Mouse (Mus musculus) thymus, postnatal 14 days (tissue): ENCODE data around the gene Nrbf2.

ENCODE experiments used
- DNase-seq: peaks from one replicate; pipeline ENCODE4 v3.0.0; 2021

The Nrbf2 gene

DNA sequence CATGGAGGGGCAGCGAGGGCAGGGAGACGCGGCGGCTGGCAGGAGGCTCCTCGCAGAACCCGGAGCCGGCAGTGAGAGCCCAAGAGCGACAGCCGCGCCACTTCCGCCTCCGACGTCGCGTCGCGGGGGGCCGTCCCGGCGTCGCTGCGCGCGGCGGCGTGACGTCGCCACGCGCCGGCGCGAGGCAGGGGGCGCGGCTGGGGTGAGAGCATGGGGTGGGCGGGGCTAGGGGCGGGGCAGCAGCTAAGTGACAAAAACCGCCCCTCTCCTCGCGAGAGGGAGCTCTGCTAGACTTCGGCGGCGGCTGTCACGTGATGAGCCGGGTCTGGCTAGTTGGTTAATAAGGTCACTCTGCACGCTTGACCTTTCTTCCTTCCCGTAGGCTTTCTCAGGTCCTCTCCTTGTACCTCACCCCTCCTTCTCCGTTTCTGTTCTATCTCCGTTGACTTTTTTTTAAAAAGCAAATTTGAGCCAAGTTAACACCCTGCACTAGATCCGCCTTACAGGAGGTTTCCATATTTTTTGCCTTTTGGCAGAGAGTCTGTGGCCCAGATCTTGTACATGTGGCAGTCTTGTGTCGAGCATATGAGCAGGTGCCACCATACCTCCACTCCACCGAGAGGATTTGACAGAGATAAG, at the start of gene Nrbf2:
Gene Nrbf2, minus strand, starts transcription at position 130 of the 639 bp plus-strand sequence.
- DNase-seq = peak; percentile 88

DNA sequence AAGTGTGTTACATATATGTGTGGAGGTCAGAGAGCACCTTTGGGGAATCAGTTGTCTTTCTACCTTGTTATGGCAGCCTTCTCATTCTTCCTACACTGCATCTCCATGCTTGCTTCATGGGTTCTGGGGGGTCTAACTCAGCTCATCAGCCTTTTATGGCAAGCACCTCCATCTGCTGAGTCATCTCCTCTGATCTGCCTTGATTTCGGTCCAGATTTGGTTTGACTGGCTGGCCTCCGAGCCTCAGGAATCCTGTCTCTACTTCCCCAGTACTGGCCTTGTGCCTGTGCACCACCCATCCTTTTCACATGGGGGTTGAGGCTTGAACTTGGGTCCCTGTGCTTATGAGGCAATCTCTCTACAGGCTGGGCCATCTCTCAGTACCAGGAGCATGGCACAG, 45.5 kb upstream of the Nrbf2 start:
- DNase-seq = no peak

DNA sequence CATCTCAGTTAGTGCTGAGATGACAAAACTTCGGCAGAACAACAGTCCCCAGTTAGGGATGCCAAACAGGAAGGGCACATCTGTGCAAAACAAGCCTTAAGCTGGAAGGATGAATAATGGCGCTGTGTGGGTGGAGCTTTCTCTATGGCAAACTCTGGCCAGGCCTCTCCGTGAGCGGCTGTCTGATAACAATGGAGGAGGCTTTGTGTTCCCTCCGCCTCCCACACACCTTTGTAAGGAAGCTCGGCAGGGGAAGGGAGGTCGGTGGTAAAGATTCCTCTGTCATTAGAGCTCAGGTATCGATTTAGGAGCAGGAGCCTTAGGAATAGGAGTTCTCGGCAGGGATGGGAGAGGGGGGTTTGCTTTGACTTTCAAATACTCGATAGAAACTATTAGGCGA, 44.6 kb upstream of the Nrbf2 start:
- no peak for DNase-seq

DNA sequence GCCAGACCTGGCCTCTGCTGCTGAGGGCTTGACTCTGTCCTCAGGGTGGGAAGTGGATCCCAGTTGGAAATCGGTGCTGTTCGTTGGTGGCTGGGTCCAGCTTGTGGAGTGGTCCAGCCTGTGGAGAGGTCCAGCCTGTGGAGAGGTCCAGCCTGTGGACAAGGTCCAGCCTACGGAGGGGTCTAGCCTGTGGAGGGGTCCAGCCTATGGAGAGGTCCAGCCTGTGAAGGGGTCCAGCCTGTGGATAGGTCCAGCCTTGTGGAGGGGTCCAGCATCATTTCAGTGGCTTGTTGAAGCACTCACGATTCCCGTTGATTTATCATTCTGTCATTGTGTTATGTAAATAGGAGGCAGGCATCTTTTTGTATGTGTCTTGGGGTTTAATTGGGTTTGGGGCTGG, 43.1 kb upstream of the Nrbf2 start:
- DNase-seq = no peak

- no peak for DNase-seq
These were observed 38.9 kb upstream of the Nrbf2 start for GRCm38 (mm10) chr10:67324036-67324435.

DNA sequence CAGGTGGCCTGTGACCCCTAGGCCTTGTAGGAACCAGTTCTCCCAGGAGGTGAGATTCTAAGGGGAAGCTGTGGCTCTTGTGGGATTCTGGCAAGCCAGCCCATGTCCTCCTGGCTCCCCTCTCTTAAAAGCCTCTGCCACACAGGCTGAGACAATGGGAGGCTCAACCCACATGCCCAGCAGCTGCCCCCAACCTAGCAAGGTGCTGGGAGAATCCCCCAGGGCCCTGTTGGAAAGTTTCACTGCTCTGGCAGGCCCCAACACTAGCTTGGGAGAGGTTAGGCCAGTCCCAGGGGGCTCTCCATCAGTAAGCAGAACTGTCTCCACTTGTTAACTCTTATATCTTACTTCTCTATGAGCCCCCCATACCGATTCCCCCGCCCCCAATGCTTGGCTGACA, 36.3 kb upstream of the Nrbf2 start:
- DNase-seq = no peak

GRCm38 (mm10) chr10:67320207-67320859, 35.2 kb upstream of the Nrbf2 start:
- no peak for DNase-seq

DNA sequence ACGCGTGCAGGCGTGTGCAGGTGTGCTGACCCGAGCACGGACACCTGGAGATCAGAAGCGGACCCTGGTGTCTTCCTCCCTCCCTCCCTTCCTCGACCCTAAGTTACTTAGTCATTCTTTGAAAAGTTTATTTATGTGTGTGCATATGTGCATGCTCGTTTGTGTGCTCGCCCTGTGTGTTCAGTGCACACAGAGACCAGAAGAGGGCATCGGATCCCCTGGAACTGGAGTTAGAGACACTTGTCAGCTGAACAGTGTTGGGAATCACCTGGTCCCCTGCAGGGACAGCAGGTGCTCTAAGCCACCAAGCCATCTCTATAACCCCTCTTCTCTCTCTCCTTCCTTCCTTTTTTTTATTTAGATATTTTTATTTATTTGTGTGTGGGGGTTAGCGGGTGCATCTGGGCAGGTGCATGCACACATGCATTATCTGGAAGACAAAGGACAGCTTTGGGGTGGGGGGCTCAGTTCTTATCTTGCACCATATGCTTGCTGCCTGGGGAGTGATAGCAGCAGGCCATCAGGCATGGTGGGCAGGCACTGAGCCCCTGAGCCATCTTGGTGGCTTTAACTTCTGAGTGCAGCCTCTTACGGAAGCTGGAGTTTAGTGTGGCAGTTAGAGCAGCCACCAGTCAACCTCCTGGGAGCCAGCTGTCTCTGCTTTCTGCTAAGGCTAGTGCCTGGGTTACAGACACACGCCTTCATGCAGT, 34.1 kb upstream of the Nrbf2 start:
- DNase-seq = no peak

DNA sequence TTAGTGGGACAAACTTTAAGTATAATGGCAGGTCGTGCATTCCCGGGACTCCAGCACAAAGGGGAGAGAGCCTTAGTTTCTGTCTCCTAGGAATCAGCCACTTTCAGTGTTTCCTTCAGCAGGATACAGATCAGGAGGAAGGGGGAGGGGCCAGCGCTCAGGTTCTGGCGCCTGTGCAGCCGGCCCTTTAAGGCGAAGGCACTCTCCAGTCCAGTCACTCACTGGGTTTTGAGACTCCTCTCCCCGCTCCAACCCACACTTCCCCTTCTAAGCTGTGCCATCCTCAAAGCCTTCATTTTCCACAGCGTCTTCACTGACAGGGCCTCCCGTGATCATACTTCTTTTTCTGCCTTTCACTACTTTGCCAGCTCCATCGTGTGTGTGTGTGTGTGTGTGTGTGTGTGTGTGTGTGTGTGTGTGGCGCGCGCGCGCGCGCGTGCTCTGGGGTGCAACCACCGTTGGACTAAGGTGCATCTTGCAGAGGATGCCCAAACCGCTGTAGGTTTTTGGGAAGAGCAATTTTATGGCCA, 32.9 kb upstream of the Nrbf2 start:
- no peak for DNase-seq

DNA sequence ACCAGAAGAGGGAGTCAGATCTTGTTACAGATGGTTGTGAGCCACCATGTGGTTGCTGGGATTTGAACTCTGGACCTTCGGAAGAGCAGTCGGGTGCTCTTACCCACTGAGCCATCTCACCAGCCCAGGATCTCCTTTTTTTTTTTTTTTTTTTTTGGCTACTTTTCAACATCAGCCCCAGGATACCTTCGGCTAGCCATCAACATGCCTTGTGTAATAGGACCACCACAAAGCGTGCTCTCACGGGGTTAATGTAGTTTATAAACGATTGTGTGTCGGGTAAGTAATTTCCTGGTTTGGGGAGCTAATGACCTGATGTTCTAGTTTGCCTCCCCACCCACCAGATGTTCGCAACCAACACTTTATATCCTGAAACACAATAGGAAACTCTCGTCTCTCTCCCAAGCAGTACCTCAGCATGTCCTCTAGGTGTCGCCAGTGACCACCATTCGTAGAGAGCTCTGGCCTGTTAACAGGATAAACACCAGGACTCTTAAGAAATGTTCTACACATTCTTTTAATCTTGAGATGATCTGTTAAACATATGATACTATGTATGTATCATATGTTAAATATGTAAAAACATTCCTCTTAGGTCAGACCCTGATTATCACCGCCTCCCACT, 29.8 kb upstream of the Nrbf2 start:
- peak; percentile 63 for DNase-seq

DNA sequence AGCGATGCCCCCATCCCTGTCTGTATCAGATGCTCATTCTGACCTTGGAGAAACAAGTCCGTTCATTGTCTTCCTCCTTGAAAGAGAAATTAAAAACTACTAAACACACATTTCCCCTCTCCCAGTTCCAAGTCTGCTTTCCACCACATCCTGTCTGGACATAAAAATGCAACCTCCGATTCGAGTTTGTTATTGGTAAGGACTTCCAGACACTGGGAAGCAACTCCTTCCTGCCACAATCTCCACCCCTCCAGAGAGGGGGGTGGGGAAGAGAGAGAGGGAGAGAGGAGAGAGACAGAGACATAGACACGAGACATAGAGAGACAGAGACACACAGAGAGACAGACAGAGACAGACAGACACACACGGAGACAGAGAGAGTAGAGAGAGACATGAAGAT, 27.4 kb upstream of the Nrbf2 start:
- DNase-seq = no peak

- peak; percentile 59 for DNase-seq
These were observed 26.3 kb upstream of the Nrbf2 start for GRCm38 (mm10) chr10:67311277-67311959.

GRCm38 (mm10) chr10:67309483-67310138, 24.5 kb upstream of the Nrbf2 start:
- no peak for DNase-seq

DNA sequence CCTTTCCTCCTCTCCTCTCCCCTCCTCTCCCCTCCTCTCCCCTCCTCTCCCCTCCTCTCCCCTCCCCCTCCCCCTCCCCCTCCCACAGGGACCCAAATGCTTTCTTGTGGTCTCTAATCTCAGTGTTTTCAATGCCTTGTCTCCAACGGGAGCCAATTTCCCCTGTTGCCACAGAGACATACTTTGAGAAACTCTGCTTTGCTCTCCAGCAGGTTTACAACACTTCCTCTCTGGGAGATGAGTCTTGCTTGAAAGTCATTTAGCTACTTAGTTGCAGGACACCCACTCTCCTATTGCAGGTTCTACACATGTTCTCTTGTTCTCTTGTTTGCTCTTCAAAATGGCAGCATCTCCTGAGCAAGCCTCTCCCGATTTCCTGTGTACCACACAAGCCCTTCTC, 17.2 kb upstream of the Nrbf2 start:
- DNase-seq = no peak

DNA sequence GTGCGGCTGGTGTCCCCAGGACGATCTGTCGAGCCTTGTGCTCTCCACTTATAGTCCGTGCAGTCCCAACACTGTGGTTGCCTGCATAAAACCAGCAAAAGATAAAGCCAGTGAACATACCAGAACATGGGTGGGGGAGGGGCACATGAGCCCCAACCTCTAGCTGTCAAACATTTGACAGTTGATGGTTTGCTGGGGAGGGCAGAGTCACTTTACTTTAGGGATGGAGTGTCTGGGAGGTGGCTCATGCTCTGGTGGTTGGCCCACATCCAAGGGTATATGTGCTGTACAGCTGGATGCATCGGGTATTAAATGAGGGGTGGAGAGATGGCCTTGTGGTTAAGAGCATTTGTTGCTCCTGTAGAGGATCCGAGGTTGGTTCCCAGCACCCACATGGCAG, 15.9 kb upstream of the Nrbf2 start:
- DNase-seq = no peak

DNA sequence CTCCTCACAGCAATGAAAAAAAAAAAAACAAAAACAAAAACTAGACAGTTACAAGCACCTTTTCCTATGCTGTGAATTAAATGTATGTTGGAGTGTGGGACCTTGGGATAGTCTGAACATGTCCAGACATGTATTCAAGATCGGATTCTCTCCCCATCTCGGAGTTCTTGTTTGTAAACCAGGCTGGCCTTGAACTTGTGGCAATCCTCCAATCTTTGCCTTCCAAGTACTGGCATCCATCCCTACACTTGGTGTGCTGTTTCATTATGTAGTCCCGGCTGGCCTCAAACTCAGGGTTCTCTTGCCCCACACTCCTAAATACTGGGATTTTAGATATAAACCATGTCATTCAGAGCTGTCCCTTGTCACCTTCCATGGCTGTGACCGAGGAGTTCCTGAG, 14.2 kb upstream of the Nrbf2 start:
- no peak for DNase-seq

- DNase-seq = no peak
These were observed 13.8 kb upstream of the Nrbf2 start for GRCm38 (mm10) chr10:67298856-67299255.

DNA sequence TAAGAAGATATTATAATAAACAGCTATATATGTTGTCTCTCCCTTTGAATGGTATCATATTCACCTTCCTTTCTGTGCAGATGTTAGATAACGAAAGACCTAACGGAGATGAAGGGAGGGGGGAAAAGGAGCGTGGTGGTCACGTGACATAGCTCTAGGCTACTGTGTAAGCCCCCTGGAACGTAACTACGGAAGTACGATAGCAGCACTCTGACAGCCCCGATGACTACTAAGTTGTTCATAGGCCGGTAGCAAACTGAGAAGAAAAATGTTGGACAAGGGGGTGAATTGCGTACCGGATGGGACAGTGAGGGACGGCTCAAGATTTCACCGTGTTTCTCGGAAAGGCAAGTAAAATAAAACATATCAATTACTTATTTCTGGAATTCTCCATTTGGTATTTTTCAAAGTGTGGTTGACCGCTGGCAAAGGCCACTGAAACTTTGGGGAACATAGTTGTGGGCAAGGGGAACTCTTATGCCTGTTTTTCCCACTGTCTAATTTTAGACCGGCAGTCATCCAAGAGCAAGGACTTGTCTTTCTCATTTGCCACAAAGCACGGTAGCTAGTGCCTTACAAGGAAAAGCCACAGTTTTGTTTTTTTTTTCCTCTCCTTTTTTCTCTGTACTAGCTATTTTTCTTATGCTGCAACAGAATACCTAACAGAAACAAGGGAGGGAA, 12.2 kb upstream of the Nrbf2 start:
- DNase-seq = no peak

- DNase-seq = no peak
These were observed 11.5 kb upstream of the Nrbf2 start for GRCm38 (mm10) chr10:67296482-67297152.

DNA sequence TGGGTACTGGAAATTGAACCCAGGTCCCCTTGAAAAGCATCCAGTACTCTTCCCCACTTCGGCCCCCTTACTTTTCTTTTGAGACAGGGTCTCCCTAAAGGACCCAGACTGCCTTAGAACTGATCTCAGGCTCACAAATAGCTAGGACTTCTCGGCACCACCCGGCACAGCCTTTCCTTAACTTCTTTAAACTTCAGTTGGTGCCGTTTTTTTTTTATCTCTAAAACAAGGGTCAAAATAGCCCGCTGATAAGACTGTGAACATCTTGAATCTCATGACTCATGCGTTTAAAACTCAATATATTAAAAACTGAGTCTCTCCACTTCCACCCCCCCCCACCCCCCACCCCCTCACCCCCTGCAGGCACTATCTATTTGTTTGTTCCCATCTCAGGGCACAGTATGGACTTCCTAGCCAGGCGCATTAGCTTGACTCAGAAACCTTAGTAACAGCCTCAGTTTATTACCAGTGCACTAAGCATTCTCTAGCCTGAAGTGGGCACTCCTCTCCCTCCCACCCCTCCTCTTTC, 10.9 kb upstream of the Nrbf2 start:
- no peak for DNase-seq

GRCm38 (mm10) chr10:67295331-67295730, 10.2 kb upstream of the Nrbf2 start:
- no peak for DNase-seq
